Mouse (Mus musculus): ENCODE data around the gene Rpl36al.

Gene Rpl36al

DNA sequence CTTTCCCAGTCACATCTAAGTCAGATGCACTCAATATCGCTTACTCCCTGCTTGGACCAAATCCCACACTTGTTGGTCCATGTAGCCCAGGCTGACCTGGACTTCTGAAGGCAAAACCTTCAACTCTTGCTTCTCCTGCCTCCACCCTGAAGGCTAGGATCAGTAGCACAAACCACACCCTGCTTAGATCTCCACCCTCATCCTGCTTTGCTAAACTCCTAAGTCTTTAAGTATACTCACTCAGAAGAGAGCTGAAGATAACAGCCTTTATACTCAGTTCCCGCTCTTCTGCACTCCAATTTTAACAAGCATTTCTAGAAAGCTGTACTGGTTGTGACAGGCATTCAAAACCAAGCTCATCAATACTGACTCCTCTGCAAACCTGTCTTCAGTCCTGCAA is 26.8 kb downstream of the Rpl36al start:
- no peak for DNase-seq

DNA sequence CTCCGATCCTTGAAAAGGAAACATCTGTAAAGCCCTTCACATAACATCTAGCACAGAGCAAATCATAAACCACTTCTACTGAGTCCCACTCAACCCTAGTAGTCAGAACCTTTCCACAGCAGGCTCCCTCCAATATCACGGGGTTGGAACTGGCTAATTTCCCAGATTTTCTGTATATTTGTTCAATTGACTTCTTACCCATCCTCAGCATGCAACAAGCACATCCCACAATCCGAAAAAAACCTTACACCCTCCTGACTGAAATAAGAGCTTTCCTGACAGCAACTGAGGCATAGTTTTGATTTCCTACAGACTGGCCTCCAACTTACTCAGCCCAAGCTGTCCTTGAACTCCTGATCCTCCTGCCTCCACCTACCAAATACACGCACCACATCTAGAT is 27.4 kb downstream of the Rpl36al start:
- no peak for DNase-seq

DNA sequence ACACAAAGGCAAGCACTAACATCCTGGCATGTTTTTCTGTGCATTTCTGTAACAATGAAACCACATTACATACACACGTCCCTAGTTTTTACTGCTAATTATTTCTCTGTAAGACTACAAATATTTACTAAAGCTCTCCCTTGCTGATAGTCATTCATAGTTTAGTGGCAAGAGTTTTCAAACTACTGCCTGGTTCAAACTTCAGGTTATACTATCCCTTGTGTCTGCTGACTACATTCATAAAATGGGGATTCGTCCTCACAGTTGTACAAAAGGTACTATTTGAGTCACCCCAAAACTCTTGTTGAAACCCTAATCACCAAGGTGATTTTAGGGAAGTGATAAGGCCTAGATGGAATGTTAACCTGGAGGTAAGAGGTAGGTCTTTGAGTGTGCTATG is 28.0 kb downstream of the Rpl36al start:
- DNase-seq, result no peak

DNA sequence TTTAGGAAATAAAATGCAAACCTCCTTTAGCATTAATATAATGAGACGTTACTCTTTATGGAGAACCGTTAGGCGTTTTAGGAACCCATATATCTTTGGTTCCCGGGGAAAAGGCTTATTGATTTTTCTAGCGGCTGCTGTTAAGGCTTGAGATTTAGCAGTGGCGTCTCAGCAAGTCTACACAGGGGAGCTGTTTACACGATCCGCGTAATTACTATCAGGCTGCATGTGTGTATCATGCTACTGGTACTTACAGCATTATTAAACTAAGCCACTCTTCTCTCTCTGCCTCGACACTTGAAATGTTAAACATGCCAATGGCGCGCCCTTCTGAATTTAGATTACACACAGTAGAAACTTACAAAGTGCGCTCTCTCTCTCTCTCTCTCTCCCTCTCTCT is 33.8 kb downstream of the Rpl36al start:
- no peak for DNase-seq

DNA sequence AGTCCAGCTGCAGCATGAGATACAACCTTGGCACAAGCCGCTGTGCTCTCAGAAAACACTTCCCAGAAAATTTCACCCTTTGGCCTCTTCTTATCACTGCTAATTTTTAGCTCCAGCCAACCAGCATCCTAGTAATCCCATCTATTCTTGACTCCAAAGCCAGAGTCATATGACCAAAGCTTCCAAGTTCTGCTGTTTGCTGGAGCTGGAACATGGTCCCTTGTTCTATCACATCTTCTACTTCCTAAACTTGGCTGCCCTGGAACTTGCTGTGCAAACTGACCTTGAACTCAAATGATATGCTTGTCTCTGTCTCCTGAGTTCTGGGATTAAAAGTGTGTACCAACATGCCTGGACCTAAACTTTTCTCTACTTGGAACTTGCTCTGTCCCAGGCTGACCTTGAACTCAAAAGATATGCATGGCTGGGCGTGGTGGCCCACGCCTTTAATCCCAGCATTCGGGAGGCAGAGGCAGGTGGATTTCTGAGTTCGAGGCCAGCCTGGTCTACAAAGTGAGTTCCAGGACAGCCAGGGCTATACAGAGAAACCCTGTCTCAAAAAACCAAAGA is 36.6 kb downstream of the Rpl36al start:
- no peak for DNase-seq

DNA sequence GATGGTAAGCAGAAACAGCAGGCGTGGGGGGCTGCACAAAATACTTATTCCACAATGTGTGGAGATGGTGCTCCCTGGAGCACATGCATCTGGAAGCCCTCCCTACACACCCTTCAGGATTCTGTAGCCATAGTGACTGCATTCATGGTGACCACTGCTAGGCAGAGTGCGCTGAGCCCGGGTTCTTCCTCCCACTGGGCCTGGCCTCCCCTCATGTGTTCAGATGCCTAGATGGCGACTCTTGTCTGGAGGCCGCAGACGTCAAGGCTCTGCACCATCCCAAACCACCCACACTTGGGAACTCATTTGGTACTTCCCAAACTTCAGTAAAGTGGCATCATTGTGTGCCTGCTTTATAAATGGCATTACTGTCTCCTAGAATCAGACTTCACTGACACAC is 40.4 kb downstream of the Rpl36al start:
- no peak for DNase-seq

DNA sequence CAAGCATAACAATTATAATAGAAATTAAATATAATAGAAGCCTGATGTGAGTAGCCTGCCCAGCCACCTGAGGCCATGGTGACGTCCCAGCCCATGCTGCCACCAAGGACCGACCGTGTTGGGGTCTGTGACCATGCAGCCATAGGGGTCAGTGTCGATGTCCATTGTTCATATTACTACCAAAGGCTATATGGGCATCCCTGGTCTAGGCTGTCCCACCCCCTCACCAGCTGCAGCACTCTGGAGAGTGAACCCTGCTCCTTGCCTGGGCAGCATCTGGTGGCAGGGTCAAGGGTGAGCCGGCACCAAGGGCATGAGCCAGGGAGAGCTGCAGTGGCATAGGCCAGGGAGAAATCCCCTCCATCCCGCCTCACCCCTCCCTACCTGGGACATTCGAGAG is 44.0 kb downstream of the Rpl36al start:
- no peak for DNase-seq

DNA sequence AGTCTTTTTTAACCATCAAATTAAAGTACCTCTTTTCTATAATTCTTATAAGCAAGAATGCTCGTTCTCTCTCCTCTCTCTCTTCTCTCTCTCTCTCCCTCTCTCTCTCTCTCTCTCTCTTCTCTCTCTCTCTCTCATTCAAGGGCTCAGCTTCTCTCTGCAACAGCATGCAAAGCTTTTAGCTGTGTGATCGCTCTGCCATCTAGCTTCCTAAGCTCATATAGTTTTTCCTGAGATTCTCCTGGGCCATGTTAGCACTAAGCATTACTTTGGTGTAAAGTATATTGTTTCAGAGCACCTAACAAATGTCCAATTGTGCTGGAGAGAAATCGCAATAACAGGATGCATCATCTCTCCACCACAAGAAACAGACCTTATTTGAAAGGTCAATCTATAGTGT is 44.7 kb downstream of the Rpl36al start:
- no peak for DNase-seq
